Mouse (Mus musculus) brain, adult 2 months (tissue): Measurements from ENCODE around the gene Rnf44.

ENCODE experiments used
- DNase-seq: peaks from one replicate; pipeline ENCODE4 v3.0.0; 2011; ENCODE audit warnings: low read depth, low spot score

Gene Rnf44

DNA sequence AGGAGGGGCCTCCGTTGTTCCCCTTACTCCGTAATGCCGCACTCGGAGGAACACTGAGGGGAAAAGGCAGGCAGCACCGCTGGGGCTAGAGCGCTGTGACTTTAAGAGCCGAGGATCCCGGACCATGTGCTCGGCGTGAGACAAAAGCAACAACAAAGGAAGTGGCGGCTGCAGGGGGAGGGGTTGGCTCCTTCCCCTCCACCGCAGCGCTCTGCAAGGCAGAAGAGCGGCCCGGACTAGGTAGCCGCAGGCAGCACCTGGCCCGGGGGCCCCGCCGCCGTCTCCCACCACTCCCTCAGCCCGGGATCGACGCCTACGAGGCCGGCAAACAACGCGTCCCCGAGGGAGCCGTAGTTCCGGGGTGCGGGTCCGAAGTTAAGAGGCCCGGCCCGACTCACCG is 6.6 kb downstream of the Rnf44 start:
- peak; percentile 84 for DNase-seq

DNA sequence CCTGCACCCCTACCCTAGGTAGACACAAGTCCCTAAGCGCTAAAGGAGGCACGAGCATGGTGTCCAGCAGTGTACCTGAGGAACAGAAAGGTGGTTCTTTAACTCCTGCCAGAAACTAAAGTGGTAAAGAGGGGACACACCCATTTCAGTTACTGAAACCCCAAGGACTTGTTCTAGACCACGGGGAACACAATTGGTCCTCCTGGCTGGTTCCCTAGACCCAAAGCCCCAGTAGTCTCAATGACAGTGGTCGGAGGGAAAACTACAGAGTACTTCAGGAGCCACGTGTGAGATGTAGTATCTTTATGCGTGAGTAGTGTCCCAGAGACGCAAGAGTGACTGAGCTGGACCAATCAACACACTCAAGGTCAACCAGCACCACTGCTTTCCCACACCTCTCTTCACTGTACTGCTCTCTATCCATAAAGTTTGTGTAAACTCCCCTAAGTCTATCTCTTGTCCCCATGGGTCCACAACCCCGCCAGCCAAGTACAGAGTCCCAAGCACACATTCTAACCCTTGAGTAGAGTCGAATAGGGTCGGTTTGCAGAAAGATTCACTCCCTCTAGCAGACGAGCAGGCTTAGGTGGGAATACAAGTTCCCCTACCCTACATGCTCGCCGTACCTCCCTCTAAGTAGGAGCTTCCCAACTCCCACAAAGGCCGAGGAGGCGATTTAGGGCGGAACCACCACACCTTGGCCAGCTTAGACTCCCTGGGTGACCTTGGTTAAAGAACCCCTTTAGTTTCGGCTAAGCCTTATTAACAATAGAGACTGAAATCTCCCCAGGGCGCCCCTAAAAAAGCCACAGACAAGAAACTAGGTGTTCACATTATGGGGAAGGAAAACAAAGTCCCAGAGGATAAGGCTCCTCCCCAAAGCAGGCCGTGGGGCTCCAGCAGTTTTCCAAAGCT is 7.3 kb downstream of the Rnf44 start:
- no peak for DNase-seq

DNA sequence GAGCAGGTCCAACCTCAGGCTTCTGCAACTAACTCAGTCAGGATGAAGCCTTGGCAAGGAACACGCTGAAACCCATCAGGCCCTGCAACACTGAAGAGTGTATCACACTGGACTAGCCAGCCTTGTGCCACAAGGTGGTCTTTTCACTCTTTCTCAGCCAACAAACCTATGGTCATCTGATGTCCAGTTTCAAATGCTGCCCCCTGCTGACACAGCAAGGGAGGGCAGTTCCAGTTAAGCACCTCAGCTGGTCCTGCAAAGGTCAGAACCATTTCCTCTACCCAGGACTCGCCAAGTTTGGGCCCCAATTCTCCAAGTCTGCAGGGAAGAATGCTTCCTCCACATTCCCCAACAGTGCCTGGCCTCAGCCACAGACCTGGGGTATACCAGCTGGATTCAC is 8.5 kb downstream of the Rnf44 start:
- peak; percentile 27 for DNase-seq

DNA sequence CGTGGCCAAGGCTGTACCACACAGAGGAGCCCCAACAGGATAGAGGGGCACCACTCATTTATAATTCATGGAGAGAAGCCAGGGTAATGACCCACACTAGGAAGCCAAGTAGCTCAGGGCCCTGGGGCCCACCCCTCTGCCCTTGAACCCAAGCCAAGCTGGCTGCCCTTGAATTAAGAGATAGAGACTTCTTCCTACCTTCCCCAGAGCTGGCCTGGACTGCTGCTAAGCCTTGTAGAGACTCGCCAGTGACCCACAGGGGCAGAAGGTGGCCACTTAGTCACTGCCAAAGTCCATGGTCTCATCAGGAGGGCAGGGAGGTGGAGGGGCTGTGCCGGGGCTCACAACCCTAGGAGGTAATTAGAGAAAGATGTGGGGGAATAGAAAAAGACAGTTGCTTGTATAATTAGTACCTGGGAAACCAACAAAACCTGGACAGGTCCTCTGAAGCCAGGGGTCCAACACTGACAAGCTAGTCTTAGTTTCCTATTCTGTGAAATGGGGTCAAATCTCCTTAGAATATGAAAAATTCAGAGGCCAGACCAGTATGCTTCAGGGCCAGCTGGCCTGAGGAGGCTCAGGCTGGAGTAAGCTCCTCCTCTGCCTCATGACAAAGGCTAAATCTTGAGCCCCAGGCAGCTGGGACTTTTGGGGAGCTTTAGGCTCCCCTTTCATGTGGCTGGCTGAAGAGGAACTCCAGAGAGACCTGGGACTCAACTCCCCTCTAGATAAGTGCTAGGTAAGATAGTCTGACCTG is 9.4 kb downstream of the Rnf44 start:
- DNase-seq = no peak

DNA sequence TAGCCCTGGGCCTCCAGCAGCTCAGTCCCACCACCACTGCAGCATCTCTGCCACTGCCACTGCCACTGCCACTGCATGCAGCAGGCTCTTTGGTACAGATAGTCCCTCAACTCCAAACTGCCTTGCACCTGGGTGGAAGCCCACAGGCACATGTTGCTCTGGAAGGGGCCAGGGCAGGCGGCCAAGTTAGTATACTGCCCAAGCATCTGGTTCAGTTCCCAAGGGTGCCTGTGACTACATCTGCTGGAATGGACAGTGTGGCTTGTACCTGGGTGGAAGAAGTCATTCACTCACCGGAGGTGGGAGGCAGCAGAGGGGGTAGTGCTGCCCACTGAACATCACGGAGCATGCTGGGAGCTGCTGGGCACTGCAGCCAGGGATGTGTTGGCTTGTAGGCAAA is 10.4 kb downstream of the Rnf44 start:
- DNase-seq = no peak

DNA sequence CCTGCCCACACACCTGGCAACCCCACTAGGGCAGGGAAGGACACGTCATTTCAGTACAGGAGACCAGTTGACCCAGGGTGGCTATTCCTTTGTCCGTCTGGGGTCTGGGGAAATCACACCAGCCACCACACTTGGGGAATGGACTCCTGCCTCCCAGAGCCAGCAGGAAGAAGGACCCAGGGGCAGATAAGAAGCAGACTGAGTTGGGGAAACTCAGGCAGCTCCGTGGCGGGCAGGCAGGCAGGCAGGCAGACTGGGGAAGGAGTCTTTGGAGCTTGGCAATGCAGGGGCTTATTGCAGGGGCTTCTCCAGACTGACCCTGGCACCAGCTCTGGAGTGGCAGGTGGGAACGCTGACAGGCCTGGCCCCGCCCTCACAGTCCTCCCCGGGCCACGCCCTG is 12.4 kb downstream of the Rnf44 start:
- DNase-seq = no peak

DNA sequence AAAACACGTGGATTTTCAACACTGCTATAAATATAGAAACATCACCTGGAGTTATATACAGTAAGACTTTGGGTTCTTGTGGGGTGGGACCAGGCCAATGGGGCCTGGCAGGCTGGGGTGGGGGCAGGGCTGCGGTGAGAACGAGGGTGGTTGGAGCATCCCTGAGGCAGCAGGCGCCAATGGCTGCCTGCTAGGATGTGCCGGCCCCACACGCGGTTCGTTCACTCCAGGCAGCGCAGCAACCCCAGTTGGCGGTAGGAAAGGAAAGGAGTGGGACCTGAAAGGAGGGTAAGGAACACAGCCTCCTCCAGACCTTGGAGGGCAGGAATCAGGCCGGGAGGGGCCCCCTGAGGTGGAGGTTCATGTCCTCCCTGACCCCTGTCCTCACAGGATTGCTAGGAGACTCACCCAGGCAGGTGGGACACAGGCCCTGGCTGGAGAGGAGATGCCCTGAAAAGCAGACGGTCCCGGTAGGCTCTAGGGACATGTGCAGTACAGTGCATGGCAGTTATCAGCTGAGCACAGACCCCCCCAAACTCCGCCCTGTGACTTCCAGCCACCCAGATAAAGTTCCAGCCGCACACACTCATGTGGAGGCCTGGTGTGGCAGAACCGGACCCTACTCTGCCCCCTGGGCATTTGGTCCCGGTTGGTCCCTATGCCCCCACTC is 13.4 kb downstream of the Rnf44 start:
- no peak for DNase-seq

DNA sequence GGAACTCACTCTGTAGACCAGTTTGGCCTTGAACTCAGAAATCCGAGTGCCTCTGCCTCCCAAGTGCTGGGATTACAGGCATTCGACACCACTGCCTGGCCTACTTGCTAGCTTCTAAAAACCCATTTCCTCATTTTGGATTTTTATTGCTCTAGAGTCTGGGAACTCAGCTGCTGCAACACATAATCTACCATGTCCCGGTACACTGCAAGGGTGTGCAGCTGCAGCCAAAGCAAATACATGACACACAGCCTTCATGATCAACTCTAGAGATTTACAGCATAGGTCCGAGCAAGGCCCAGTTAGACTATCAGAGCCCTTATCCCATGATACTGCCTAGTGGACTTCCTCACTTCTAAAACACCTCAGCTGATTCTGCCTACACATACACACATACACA is 15.4 kb downstream of the Rnf44 start:
- DNase-seq = no peak

DNA sequence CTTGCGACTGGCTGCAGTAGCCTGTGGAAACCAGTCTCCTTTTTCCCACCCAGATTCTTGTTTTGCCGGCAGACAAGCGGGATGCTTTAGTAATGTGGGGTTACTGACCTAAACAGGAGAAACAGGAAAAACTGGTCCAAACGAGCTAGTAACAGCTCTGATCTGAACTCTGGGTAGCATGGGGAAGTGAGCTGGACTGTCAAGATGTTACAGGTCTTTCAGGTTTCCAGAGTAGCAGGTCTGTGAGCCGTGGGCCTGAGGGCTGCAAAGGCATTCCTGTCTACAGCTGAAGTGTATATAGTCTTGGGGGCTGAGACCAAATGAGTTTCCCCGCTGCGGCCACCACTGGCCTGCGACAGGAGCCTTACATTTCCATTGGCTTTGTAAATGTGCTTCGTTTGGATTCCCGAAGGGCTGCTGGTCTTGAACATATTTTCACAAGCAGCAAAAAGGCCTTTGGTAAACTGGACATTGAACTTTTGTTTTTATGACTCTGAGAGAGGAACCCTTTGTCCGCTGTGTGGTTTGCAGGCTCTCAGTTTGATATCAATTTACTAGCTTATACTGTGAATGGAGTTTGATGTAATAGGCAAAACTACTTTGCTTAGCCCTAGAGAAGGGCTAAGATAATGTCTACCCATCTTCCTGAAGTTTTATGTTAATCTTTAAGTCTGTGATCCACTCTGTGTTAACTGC is 17.7 kb downstream of the Rnf44 start:
- DNase-seq = no peak

DNA sequence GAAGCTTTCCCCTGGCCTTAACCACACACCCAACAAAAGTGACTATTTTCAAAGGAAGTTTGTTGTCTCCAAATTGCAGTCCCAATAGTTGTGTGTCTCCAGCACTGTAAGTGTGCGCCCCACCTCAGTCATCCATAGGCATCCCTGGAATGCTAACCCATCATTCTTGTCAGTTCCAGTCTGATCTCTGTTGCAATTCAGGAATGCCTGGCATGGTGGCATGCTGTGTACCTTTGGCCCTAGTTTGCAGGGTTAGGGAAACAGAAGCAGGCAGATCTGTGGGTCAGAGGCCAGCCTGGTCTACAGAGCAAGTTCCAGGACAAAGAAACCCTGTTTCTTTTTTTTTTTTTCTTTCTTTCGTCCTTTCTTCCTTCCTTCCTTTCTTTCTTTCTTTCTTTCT is 23.2 kb downstream of the Rnf44 start:
- DNase-seq = no peak

DNA sequence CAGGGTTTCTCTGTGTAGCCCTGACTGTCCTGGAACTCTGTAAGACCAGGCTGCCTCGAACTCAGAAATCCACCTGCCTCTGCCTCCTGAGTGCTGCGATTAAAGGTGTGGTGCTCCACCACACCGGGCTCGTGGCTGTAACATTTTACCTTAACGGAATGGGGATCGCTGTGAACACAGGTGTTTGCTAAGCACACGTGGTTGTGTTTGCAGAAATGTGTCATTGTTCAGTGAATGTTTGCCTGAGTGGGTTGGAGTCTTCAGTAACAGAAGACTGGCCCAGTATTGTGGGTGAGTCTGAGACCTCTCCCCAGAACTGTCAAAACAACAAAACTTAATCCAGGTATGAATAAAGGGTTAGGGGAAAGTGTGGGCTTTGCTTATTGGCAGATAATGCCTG is 28.6 kb downstream of the Rnf44 start:
- DNase-seq = no peak

DNA sequence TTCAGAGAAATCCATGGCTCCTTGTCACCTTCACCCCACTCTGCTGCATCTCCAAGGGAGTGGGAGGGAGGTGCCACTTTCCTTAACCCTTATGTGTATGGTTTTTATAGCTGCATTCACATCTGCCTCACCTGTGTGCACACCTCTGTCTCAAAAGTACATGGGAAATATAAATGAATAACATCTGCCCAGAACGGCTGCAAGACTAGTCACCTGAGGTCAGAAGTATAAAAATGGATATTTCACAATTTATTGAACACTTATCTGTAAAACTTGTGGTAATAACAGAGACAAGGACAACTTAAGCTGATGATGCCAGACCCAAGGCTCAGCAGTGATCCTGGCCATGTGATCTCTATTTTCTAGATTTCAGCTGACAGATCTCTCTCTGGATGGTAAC is 29.2 kb downstream of the Rnf44 start:
- DNase-seq = no peak

DNA sequence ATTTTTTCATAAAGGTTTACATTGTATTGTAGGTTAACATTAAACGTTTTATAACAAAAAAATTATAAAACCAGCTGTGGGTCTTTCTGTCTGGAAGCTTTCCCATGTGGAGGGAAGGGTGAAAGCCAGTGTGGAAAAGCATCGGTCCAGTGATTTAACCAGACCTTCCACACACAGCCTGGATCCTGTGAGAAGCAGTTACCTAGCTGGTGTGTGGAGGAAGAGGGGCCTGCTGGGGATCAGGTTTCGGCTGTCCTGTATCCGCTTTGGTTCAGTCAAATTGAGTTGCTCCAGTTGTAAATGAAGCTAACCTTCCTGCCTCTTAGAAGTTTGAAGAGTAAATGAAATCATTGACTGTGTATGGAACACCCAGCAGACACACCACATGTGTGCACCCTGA is 29.7 kb downstream of the Rnf44 start:
- no peak for DNase-seq

DNA sequence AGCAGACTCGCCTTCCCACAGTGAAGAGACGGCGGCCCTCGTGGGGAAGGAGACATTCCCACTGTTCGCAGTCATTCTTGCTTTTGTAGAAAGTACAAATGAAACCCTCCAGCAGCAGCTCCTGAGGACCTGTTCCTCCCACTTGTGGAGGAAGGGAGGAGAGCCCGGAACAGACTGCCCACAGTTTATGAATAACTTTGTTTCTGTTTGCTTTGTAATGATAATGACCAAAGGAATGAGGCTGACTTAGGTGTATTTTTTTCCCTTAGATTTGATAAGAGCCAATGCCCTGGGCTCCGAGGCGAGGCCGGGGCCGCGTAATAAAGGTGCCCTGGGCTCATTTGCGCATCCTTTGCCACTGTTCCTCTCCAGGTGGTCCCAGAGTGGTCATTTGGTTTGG is 32.3 kb downstream of the Rnf44 start:
- no peak for DNase-seq

DNA sequence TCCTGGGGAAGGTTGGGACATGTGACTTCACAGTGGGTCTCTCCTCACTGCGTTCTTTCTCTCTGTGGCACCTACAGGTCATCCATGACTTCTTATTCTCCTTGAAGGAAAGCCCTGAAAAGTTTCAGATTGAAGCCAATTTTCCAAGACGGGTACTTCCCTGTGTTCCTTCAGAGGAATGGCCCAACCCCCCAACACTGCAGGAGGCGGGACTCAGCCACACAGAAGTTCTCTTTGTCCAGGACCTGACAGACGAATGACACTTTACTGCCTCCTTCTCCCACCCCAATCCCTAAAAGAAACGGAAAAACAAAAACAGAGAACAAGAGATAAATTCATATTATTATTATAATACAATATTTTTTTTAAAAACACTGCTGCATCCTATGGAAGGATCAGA is 32.8 kb downstream of the Rnf44 start:
- DNase-seq = no peak

DNA sequence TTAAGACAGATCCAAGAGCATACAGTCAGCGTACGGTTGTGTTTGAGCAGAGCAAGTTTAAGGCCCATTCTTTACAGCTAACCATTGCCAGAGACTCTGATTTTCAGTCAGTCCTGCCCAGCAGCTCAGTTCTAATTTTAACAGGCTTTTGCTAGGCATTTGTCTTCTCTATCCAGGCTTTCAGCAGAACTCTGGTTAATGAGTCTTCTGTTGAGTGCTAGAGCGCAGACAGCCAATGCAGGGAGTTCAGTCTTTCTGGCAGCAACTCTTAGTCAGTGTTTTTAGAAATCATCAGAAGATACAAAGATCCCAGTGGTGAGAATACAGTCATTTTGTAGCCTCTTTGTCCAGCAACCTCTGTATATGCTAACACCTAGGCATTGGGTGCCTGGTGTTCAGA is 43.2 kb downstream of the Rnf44 start:
- peak; percentile 26 for DNase-seq

DNA sequence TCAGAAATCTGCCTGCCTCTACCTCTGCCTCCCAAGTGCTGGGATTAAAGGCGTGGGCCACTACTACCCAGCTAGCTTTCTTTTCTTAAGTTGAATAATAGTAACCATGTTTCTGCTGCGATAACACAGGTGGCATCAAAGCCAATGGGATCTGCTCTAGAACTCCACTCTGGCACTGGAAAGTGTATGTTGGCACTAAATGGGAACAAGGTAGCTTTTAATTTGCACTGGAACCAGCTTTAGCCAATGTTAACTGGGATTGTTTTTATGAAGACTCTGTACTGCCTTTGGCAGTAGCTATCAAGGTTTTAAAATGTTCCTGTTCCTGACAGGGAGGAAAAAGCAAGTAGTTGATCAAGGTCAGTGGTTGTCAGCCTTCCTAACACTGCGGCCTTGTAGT is 58.7 kb downstream of the Rnf44 start:
- no peak for DNase-seq

DNA sequence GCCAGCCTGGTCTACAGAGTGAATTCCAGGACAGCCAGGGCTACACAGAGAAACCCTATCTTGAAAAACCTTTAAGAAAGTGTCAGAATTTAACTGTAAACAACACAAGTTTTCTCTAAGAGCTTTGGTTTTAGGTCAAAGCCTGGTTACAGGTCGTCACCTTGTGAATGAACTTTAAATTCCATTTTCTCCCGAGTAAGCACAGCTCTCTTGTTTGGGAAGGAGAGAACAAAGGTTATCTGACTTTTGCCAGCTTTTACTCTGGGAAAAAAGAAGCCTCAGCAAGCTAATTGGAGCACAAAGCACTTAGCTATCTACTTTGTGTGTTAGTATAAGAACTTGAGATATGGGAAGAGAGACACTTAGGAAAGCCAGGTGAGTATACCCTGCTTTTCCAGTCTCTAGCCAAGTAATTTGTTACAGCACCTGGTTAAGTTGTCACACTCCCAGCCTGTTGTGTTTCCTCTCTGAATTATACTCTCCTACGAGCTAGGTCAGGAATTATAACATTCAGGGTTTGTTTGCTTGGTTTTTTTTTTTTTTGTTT is 60.9 kb downstream of the Rnf44 start:
- no peak for DNase-seq
